Mouse (Mus musculus): ENCODE results near the gene Gadd45a. TPM values are rescaled to one million over a fixed set of nuclear protein-coding genes. Genes with fewer than 3 reads are reported as not detected.
"Not testable (repeated sequence)": the region's sequence is repeated elsewhere in the genome, so short reads cannot be mapped to it uniquely, and the experiment has no call there.

Gadd45a gene
- polyA plus RNA-seq, 1 experiment from 2014 or later: 32.7 TPM

GRCm38 (mm10) chr6:67045424-67045823, 8.2 kb upstream of the Gadd45a start:
- 85% methylated on average over 3 of the region's 3 CpGs for WGBS
- Histone ChIP-seq H3K27me3 (no peaks in the 10 kb centered on the region), H3K9ac (no peak overlapping the region)

DNA sequence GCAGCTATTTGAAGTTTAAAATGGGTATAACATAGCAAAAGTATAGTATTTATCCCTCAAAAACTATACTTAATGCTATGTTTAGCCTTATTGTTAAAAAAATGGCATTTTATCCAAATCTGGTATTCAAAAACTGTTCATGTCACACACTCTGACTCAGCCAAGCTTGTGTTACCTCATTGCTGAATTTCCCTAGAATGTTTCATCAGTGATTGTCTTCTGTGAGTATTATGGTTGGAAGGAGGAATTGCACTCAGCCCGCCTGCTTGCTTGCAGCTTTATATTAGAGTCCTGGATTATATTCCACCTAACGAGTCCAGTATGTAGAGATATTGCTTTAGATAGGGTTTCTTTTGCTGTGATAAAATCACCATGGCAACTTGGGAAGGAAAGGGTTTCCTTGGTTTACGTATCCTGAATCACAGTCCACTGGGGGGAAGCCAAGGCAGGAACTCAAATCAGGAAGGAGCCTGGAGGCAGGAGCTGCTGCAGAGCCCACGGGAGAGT, 3.7 kb upstream of the Gadd45a start:
- WGBS: 66% methylated on average over 4 of the region's 4 CpGs
- H3K4me1 ChIP-seq: peaks cover 5% of the 10 kb centered on the region

More at GRCm38 (mm10) chr6:67045424-67045823, 8.2 kb upstream of the Gadd45a start:
- peaks cover 4% of the 10 kb centered on the region for H3K4me1 ChIP-seq
- H3K27ac ChIP-seq: no peak overlapping the region
- H3K36me3 ChIP-seq: no peaks in the 10 kb centered on the region
- no peak overlapping the region for H3K4me2 ChIP-seq
- H3K4me3 ChIP-seq (replicated peaks): no peak overlapping the region
- ATAC-seq (replicated peaks; ENCODE audit: low FRiP score): no peak
- H3K9me3 ChIP-seq (replicated peaks): no peaks in the 10 kb centered on the region

GRCm38 (mm10) chr6:67038964-67039363, 1.7 kb upstream of the Gadd45a start:
- Histone ChIP-seq H3K9me3 (replicated peaks) (no peaks in the 10 kb centered on the region), H3K27ac (no peak overlapping the region), H3K4me3 (replicated peaks) (no peak overlapping the region), H3K4me2 (no peak overlapping the region), H3K36me3 (0 out of 2 replicates have a peak, but pooled peaks cover 3% of the 10 kb centered on the region), H3K4me1 (peaks cover 19% of the 10 kb centered on the region), H3K27me3 (no peaks in the 10 kb centered on the region), H3K9ac (no peak overlapping the region)
- ATAC-seq (replicated peaks; ENCODE audit: low FRiP score): no peak
- WGBS: 94% methylated on average over 3 of the region's 3 CpGs

More for the DNA sequence above, 3.7 kb upstream of the Gadd45a start:
- Histone ChIP-seq H3K9me3 (replicated peaks) (no peaks in the 10 kb centered on the region), H3K4me2 (no peak overlapping the region), H3K9ac (no peak overlapping the region), H3K27ac (no peak overlapping the region), H3K27me3 (no peaks in the 10 kb centered on the region), H3K36me3 (no peaks in the 10 kb centered on the region), H3K4me3 (replicated peaks) (no peak overlapping the region)
- ATAC-seq (replicated peaks; ENCODE audit: low FRiP score): no peak

- peak overlapping the region; percentile 95 for H3K27ac ChIP-seq
- H3K36me3 ChIP-seq: 0 out of 2 replicates have a peak, but pooled peaks cover 3% of the 10 kb centered on the region
- under 1% methylated on average over 29 of the region's 29 CpGs for WGBS
- no peaks in the 10 kb centered on the region for H3K9me3 ChIP-seq (replicated peaks)
- H3K4me3 ChIP-seq (replicated peaks): peak overlapping the region; percentile 72
- peak; percentile 70 for ATAC-seq (replicated peaks; ENCODE audit: low FRiP score)
- peak overlapping the region; percentile 79 for H3K9ac ChIP-seq
- no peaks in the 10 kb centered on the region for H3K27me3 ChIP-seq
- peaks cover 19% of the 10 kb centered on the region for H3K4me1 ChIP-seq
- peak overlapping the region; percentile 67 for H3K4me2 ChIP-seq
Measured at GRCm38 (mm10) chr6:67036356-67036811, 873 bp downstream of the Gadd45a start.

GRCm38 (mm10) chr6:67035388-67036299, 1.6 kb downstream of the Gadd45a start:
- Histone ChIP-seq H3K27ac (peak overlapping the region; percentile 95), H3K4me2 (peak overlapping the region; percentile 67), H3K9ac (peak overlapping the region; percentile 79), H3K9me3 (replicated peaks) (no peaks in the 10 kb centered on the region), H3K4me1 (peaks cover 19% of the 10 kb centered on the region), H3K27me3 (no peaks in the 10 kb centered on the region), H3K36me3 (0 out of 2 replicates have a peak, but pooled peaks cover 3% of the 10 kb centered on the region), H3K4me3 (replicated peaks) (peak overlapping the region; percentile 72)
- WGBS: 11% methylated on average over 19 of the region's 19 CpGs
- ATAC-seq (replicated peaks; ENCODE audit: low FRiP score): no peak

DNA sequence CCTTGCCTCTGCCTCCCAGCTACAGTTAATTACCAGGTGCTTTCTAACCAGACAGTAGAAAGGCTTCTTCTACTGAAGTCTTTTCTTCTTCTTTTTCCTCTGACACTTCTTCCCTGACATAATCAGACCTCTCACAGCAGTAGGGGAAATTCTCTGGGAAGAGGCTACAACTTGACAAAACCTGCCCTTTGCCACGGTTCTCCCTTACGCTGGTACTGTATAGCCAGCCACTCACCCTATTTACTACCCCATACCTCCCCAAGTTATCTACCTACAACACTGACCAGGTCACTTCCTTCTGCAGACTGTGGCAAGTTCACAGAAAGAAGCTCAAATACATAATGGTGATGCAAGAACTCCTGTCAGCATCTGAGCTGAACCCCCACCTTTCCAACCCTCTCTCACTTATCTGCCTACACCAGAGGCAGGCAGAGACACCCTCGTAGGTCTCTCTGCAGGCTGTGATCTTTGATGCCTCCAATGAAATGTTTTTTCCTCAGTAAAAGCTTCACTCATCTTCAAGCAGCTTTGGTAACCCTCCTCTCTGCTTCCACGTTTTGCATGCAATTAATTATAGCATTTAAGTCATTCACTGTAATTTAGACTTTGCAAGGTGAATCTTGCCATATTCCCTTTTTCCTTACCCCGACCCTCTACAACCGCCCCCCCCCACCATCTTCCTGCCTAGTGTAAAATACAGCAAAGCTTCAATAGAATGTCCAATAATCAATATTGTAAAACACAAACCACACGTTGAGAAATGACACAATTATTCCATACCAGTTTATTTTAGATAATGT, 2.7 kb downstream of the Gadd45a start:
- peak overlapping the region; percentile 18; the same call in 1 of the 2 replicates for H3K27ac ChIP-seq
- no peak overlapping the region for H3K9ac ChIP-seq
- no peak overlapping the region for H3K4me3 ChIP-seq (replicated peaks)
- H3K4me1 ChIP-seq: peaks cover 20% of the 10 kb centered on the region
- H3K27me3 ChIP-seq: no peaks in the 10 kb centered on the region
- 0 out of 2 replicates have a peak, but pooled peaks cover 3% of the 10 kb centered on the region for H3K36me3 ChIP-seq
- no peaks in the 10 kb centered on the region for H3K9me3 ChIP-seq (replicated peaks)
- ATAC-seq (replicated peaks; ENCODE audit: low FRiP score): no peak
- peak overlapping the region; percentile 22; the same call in 1 of the 2 replicates for H3K4me2 ChIP-seq
- 54% methylated on average over 7 of the region's 7 CpGs for WGBS

- no peaks in the 10 kb centered on the region for H3K27me3 ChIP-seq
- H3K4me2 ChIP-seq: no peak overlapping the region
- 69% methylated on average over 4 of the region's 4 CpGs for WGBS
- H3K9me3 ChIP-seq (replicated peaks): no peaks in the 10 kb centered on the region
- H3K27ac ChIP-seq: no peak overlapping the region
- H3K9ac ChIP-seq: no peak overlapping the region
- ATAC-seq (replicated peaks; ENCODE audit: low FRiP score): no peak
- 0 out of 2 replicates have a peak, but pooled peaks cover 3% of the 10 kb centered on the region for H3K36me3 ChIP-seq
- peaks cover 22% of the 10 kb centered on the region for H3K4me1 ChIP-seq
- no peak overlapping the region for H3K4me3 ChIP-seq (replicated peaks)
Measured at GRCm38 (mm10) chr6:67033604-67034003, 3.7 kb downstream of the Gadd45a start.

- peaks cover 22% of the 10 kb centered on the region for H3K4me1 ChIP-seq
- not testable (repeated sequence) for H3K4me3 ChIP-seq (replicated peaks); H3K27me3 ChIP-seq; H3K36me3 ChIP-seq; H3K4me2 ChIP-seq; H3K27ac ChIP-seq; H3K9me3 ChIP-seq (replicated peaks); H3K9ac ChIP-seq; ATAC-seq (replicated peaks; ENCODE audit: low FRiP score)
- WGBS: 90% methylated on average over 3 of the region's 4 CpGs
Measured at GRCm38 (mm10) chr6:67032972-67033371, 4.3 kb downstream of the Gadd45a start.

GRCm38 (mm10) chr6:67032551-67032950, 4.7 kb downstream of the Gadd45a start:
- not testable (repeated sequence) for H3K27ac ChIP-seq; H3K9ac ChIP-seq; H3K27me3 ChIP-seq; H3K4me3 ChIP-seq (replicated peaks); H3K36me3 ChIP-seq; H3K9me3 ChIP-seq (replicated peaks); ATAC-seq (replicated peaks; ENCODE audit: low FRiP score); H3K4me2 ChIP-seq
- H3K4me1 ChIP-seq: peaks cover 18% of the 10 kb centered on the region

DNA sequence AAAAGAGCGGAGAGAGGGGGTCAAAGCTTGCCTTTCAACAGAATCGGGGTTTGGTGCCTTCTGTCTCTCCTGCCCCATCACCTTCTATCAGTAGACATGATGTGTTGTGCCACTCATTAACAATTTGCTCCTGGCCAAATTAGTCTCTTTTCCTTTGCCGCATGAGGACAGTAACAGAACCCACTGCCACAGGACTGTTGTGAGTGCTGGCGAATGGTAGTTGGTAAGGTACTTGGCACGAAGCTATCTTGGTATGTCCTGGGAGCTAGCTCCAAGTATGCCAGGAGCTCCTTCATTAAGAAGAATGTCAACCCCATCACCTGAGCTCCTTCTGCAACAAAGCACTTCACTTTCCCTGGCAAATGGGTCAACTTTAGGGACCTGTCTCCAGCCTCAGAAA, 6.4 kb downstream of the Gadd45a start:
- no peak for ATAC-seq (replicated peaks; ENCODE audit: low FRiP score)
- Histone ChIP-seq H3K27me3 (no peaks in the 10 kb centered on the region), H3K4me2 (no peak overlapping the region), H3K4me3 (replicated peaks) (no peak overlapping the region), H3K36me3 (0 out of 2 replicates have a peak, but pooled peaks cover 3% of the 10 kb centered on the region), H3K9ac (no peak overlapping the region), H3K9me3 (replicated peaks) (no peaks in the 10 kb centered on the region), H3K27ac (no peak overlapping the region), H3K4me1 (peaks cover 16% of the 10 kb centered on the region)
- 67% methylated on average over 5 of the region's 5 CpGs for WGBS

DNA sequence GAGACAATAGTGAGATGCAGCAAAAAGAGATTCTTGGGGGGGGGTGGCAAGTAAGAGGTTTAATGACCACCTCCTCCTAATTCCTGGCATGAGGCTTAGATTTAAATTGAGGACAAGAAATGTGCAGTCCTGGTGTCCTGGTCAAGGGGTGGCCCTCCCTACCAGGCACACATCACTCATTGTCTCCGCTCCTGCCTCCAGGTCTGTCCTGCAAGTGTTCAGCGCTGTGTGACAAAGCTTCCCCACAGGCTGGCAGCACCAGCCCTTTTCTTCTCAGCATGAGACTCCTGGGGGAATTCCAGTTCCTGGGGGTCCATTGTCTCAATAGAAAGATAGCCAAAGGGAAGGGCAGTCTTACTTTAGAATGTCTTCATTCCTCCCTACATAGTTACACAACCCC, 6.8 kb downstream of the Gadd45a start:
- ATAC-seq (replicated peaks; ENCODE audit: low FRiP score): no peak
- no peak overlapping the region for H3K27ac ChIP-seq
- no peaks in the 10 kb centered on the region for H3K27me3 ChIP-seq
- no peak overlapping the region for H3K9ac ChIP-seq
- no peak overlapping the region for H3K4me2 ChIP-seq
- H3K36me3 ChIP-seq: 0 out of 2 replicates have a peak, but pooled peaks cover 3% of the 10 kb centered on the region
- no peaks in the 10 kb centered on the region for H3K9me3 ChIP-seq (replicated peaks)
- H3K4me3 ChIP-seq (replicated peaks): no peak overlapping the region
- peaks cover 12% of the 10 kb centered on the region for H3K4me1 ChIP-seq
- 30% methylated on average over 2 of the region's 2 CpGs for WGBS
